Mouse (Mus musculus) CH12.LX (cell line): ENCODE data around the gene Fbxo36. TPM values are rescaled to one million over a fixed set of nuclear protein-coding genes. Genes with fewer than 3 reads are reported as not detected.

Source experiments
- DNase-seq: peaks from one replicate; pipeline ENCODE4 v3.0.0-alpha.2; 2013; ENCODE audit errors: extremely low read depth
- H3K27ac ChIP-seq: 2 replicates; pipeline ENCODE4 v1.5.1; 2012; ENCODE audit warnings: low read depth, mild to moderate bottlenecking, control low read depth, moderate library complexity; ENCODE audit not compliant: insufficient read depth
- H3K27me3 ChIP-seq: replicated peaks from 2 replicates; pipeline ENCODE3; 2012; ENCODE audit warnings: inconsistent platforms
- H3K36me3 ChIP-seq, 2 experiments: replicated peaks in 1 of 2; 2 replicates each; pipeline versions ENCODE3 to v1.6.1; 2012; ENCODE audit warnings: inconsistent platforms in 1 of 2, low read length in 1 of 2, mild to moderate bottlenecking in 1 of 2, mixed read lengths in 1 of 2, moderate library complexity in 1 of 2; ENCODE audit not compliant: control insufficient read depth in 1 of 2, insufficient read depth in 1 of 2
- H3K4me1 ChIP-seq, 2 experiments: 2 replicates each; pipeline ENCODE4 v1.6.1; 2012; ENCODE audit warnings: inconsistent platforms in 1 of 2, moderate library complexity in 1 of 2; ENCODE audit not compliant: insufficient read depth in 2 of 2, control insufficient read depth in 1 of 2
- H3K4me2 ChIP-seq: 2 replicates; pipeline ENCODE4 v1.6.1; 2012; ENCODE audit warnings: low read depth, mild to moderate bottlenecking, control low read depth; ENCODE audit not compliant: poor library complexity, insufficient read depth, severe bottlenecking
- H3K4me3 ChIP-seq, 3 experiments: fragments of 150-350 bp in 1 of 3; sonication (generic) in 1 of 3; replicated peaks in 1 of 3; 2 replicates each; pipeline versions ENCODE3 to v1.5.1; 2011 to 2012; ENCODE audit warnings: low read depth in 2 of 3, low read length in 2 of 3, mild to moderate bottlenecking in 2 of 3, moderate library complexity in 2 of 3, control low read depth in 1 of 3, improper control_type of control experiment in 1 of 3, inconsistent platforms in 1 of 3, mixed read lengths in 1 of 3; ENCODE audit not compliant: poor library complexity in 1 of 3
- H3K79me2 ChIP-seq: replicated peaks from 2 replicates; pipeline ENCODE4 v1.6.1; 2012; ENCODE audit warnings: mild to moderate bottlenecking, moderate library complexity; ENCODE audit not compliant: control insufficient read depth, poor library complexity, insufficient read depth, severe bottlenecking; ENCODE audit errors: extremely low read depth
- H3K9ac ChIP-seq: 2 replicates; pipeline ENCODE4 v1.6.1; 2012; ENCODE audit warnings: low read depth, mild to moderate bottlenecking, control low read depth, moderate library complexity; ENCODE audit not compliant: insufficient read depth
- H3K9me3 ChIP-seq: replicated peaks from 2 replicates; pipeline ENCODE3; 2012; ENCODE audit warnings: low read length, inconsistent platforms, mixed read lengths
- CTCF ChIP-seq, 2 experiments: IDR thresholded peaks in 1 of 2; conservative IDR thresholded peaks in 1 of 2; 2 replicates each; pipeline ENCODE4 v1.5.1; 2011 to 2012; ENCODE audit warnings: low read depth in 2 of 2, low read length in 2 of 2, improper control_type of control experiment in 1 of 2, inconsistent platforms in 1 of 2, mild to moderate bottlenecking in 1 of 2, moderate library complexity in 1 of 2
- ELF1 ChIP-seq: IDR thresholded peaks from 2 replicates; pipeline ENCODE4 v1.6.1; 2014; ENCODE audit warnings: low read depth, mild to moderate bottlenecking, inconsistent platforms, low read length, improper control_type of control experiment
- EP300 ChIP-seq: IDR thresholded peaks from 2 replicates; pipeline ENCODE4 v1.6.1; 2011; ENCODE audit warnings: low read length, improper control_type of control experiment
- ETS1 ChIP-seq: conservative IDR thresholded peaks from 2 replicates; pipeline ENCODE4 v1.6.1; 2012; ENCODE audit warnings: low read depth, mild to moderate bottlenecking, inconsistent platforms, low read length, improper control_type of control experiment, moderate library complexity
- GABPA ChIP-seq: IDR thresholded peaks from 2 replicates; pipeline ENCODE4 v1.6.1; 2012; ENCODE audit warnings: low read depth, low read length, improper control_type of control experiment, inconsistent platforms; ENCODE audit not compliant: insufficient replicate concordance
- HCFC1 ChIP-seq: IDR thresholded peaks from 2 replicates; pipeline ENCODE4 v1.6.1; 2012; ENCODE audit warnings: low read depth, mild to moderate bottlenecking, inconsistent platforms, low read length, improper control_type of control experiment
- IRF4 ChIP-seq: IDR thresholded peaks from 2 replicates; pipeline ENCODE4 v1.6.1; 2014; ENCODE audit warnings: low read depth, mild to moderate bottlenecking, inconsistent platforms, low read length, improper control_type of control experiment
- JUND ChIP-seq: conservative IDR thresholded peaks from 2 replicates; pipeline ENCODE4 v1.6.1; 2011; ENCODE audit warnings: low read depth, low read length, improper control_type of control experiment
- MAFK ChIP-seq: IDR thresholded peaks from 2 replicates; pipeline ENCODE4 v1.6.1; 2011; ENCODE audit warnings: low read length, improper control_type of control experiment; ENCODE audit not compliant: insufficient replicate concordance
- MAX ChIP-seq: IDR thresholded peaks from 2 replicates; pipeline ENCODE4 v1.6.1; 2011; ENCODE audit warnings: low read length, improper control_type of control experiment
- MXI1 ChIP-seq: IDR thresholded peaks from 2 replicates; pipeline ENCODE4 v1.6.1; 2011; ENCODE audit warnings: mild to moderate bottlenecking, low read depth, low read length, improper control_type of control experiment
- MYC ChIP-seq: IDR thresholded peaks from 2 replicates; pipeline ENCODE4 v1.6.1; 2011; ENCODE audit warnings: low read depth, mild to moderate bottlenecking, improper control_type of control experiment, low read length
- NELFE ChIP-seq: IDR thresholded peaks from 2 replicates; pipeline ENCODE4 v1.6.1; 2011; ENCODE audit warnings: low read depth, low read length, improper control_type of control experiment
- NRF1 ChIP-seq: IDR thresholded peaks from 2 replicates; pipeline ENCODE4 v1.6.1; 2014; ENCODE audit warnings: low read depth, mild to moderate bottlenecking, inconsistent platforms, low read length, improper control_type of control experiment, moderate library complexity
- PAX5 ChIP-seq: IDR thresholded peaks from 2 replicates; pipeline ENCODE4 v1.6.1; 2012; ENCODE audit warnings: low read length, inconsistent platforms, mixed read lengths
- POLR2AphosphoS2 ChIP-seq: IDR thresholded peaks from 2 replicates; pipeline ENCODE4 v1.6.1; 2011; ENCODE audit warnings: low read depth, low read length, improper control_type of control experiment
- SIN3A ChIP-seq: IDR thresholded peaks from 2 replicates; pipeline ENCODE4 v1.6.1; 2012; ENCODE audit warnings: low read length, improper control_type of control experiment, inconsistent platforms
- SMC3 ChIP-seq: IDR thresholded peaks from 2 replicates; pipeline ENCODE4 v1.6.1; 2011; ENCODE audit warnings: low read depth, low read length, improper control_type of control experiment
- USF2 ChIP-seq: conservative IDR thresholded peaks from 2 replicates; pipeline ENCODE4 v1.6.1; 2011; ENCODE audit warnings: low read depth, low read length, improper control_type of control experiment
- ZKSCAN1 ChIP-seq: IDR thresholded peaks from 2 replicates; pipeline ENCODE4 v1.6.1; 2012; ENCODE audit warnings: low read depth, inconsistent platforms, low read length, improper control_type of control experiment, borderline replicate concordance
- ZMIZ1 ChIP-seq: IDR thresholded peaks from 2 replicates; pipeline ENCODE4 v1.6.1; 2012; ENCODE audit warnings: low read depth, mild to moderate bottlenecking, inconsistent platforms, low read length, improper control_type of control experiment
- ZNF384 ChIP-seq: IDR thresholded peaks from 2 replicates; pipeline ENCODE4 v1.6.1; 2012; ENCODE audit warnings: low read depth, low read length, improper control_type of control experiment, inconsistent platforms
- dilution Hi-C: fragments of 300-500 bp; cut with MboI; formaldehyde crosslinking; loops from 2 replicates; pipeline ENCODE4 v1.14.3; 2020; ENCODE audit warnings: low sequenced_read_pairs; ENCODE audit not compliant: extremely low pct_unique_long_range_greater_than_20kb, extremely low pct_ligation_motif_present
- in situ Hi-C: fragments of 300-500 bp; cut with MboI; formaldehyde crosslinking; loops from 3 replicates; pipeline ENCODE4 v1.14.3; 2019; ENCODE audit warnings: low sequenced_read_pairs, low pct_ligation_motif_present, low pct_unique_long_range_greater_than_20kb, mixed read lengths
- polyA plus RNA-seq: library from polyadenylated mRNA; unstranded; fragments of >175 nt; gene quantifications from 2 replicates; pipeline ENCODE4 v1.2.1, GENCODE M21; 2012; ENCODE audit warnings: low read depth; ENCODE audit not compliant: insufficient read length
- total RNA-seq, 2 experiments: library from RNA; depleted of rRNA; stranded (reverse); fragments of 300-350 nt in 1 of 2; fragments of >200 nt in 1 of 2; gene quantifications; 2 replicates each; pipeline ENCODE4 v1.2.3; 2012 to 2014

Gene Fbxo36
- total and polyA plus RNA-seq, 3 experiments = 2.5 to 3.8 (median 3.0) TPM

- TF ChIP-seq IRF4 = no peak
- TF ChIP-seq EP300 = no peak
- no peak for TF ChIP-seq POLR2AphosphoS2
- peak in 1 of 2 experiments; percentile 26; a peak in 2 of 4 replicates for TF ChIP-seq CTCF (conservative IDR thresholded peaks at IDR 0.05 in 1 of 2, IDR thresholded peaks at IDR 0.05 in 1 of 2; ENCODE audit: low read depth in 2 of 2, low read length in 2 of 2)
- no peak for TF ChIP-seq NRF1
- no peak for TF ChIP-seq MXI1
- Histone ChIP-seq H3K4me2 (no peak overlapping the region), H3K79me2 (no peaks in the 10 kb centered on the region), H3K4me1 (peaks cover 0 to 5% of the 10 kb centered on the region in 2 experiments; a peak in 1 of 4 replicates), H3K9me3 (no peaks in the 10 kb centered on the region), H3K36me3 (no peaks in the 10 kb centered on the region), H3K9ac (no peak overlapping the region), H3K27ac (no peak overlapping the region), H3K27me3 (no peaks in the 10 kb centered on the region), H3K4me3 (no peak overlapping the region)
- dilution Hi-C loops = no loop called here
- in situ Hi-C loops = no loop called here
- DNase-seq = no peak
Measured at GRCm38 (mm10) chr1:84885921-84886320, 46.3 kb downstream of the Fbxo36 start.

GRCm38 (mm10) chr1:84889330-84890004 is 49.8 kb downstream of the Fbxo36 start:
- H3K27ac ChIP-seq = no peak overlapping the region
- H3K27me3 ChIP-seq = no peaks in the 10 kb centered on the region
- dilution Hi-C loops (no loop called here), in situ Hi-C loops (no loop called here)
- H3K9ac ChIP-seq = no peak overlapping the region
- H3K79me2 ChIP-seq = no peaks in the 10 kb centered on the region
- no peaks in the 10 kb centered on the region for H3K36me3 ChIP-seq
- no peak overlapping the region for H3K4me2 ChIP-seq
- DNase-seq = no peak
- no peaks in the 10 kb centered on the region for H3K9me3 ChIP-seq
- TF ChIP-seq SMC3 = no peak
- TF ChIP-seq NRF1 = no peak
- no peak for TF ChIP-seq SIN3A
- no peak for TF ChIP-seq NELFE
- no peak for TF ChIP-seq JUND
- no peak for TF ChIP-seq HCFC1
- no peak for TF ChIP-seq MAX
- no peak for TF ChIP-seq ZNF384
- no peak for TF ChIP-seq ETS1
- TF ChIP-seq PAX5 = no peak
- TF ChIP-seq ELF1 = no peak
- TF ChIP-seq USF2 = no peak
- no peak for TF ChIP-seq ZKSCAN1
- no peak for TF ChIP-seq MYC
- no peak for TF ChIP-seq MAFK
- no peak for TF ChIP-seq ZMIZ1
- no peak for TF ChIP-seq GABPA
- TF ChIP-seq MXI1 = no peak
- TF ChIP-seq IRF4 = no peak
- peaks cover 0 to 5% of the 10 kb centered on the region in 2 experiments; a peak in 1 of 4 replicates for H3K4me1 ChIP-seq
- no peak overlapping the region for H3K4me3 ChIP-seq
